ENCODE assay signal across 8 mouse cellular contexts in genomic region chr10:75211807-75212645, GRCm38 (mm10). TPM values are rescaled to one million over a fixed set of nuclear protein-coding genes. Genes with fewer than 3 reads are reported as not detected.
DNase-seq lines count a peak whose midpoint lies in the region; ATAC-seq and TF ChIP-seq lines count a peak whose summit lies in the region.

TSS of gene Specc1l (plus strand) at chr10:75212073.

- TF ChIP-seq CTCF in cortical plate, adult 2 months (IDR thresholded peaks at IDR 0.05; ENCODE audit: extremely low read depth, insufficient read depth, low read length) = no peak

- peak; percentile 98 for TF ChIP-seq POLR2A in cortical plate, adult 2 months (IDR thresholded peaks at IDR 0.05; ENCODE audit: extremely low read depth, insufficient read depth, low read length)

- DNase-seq in gastrocnemius, postnatal 10 days = peak; percentile 97
- DNase-seq in induced T-regulatory cell, adult 2 months (ENCODE audit: low read depth) = peak; percentile 98
- DNase-seq in left cerebral cortex, adult 9 months (ENCODE audit: low spot score in 2 of 2) = peak; percentile 87 to 94
- peak; percentile 96 for DNase-seq in right cerebral cortex, postnatal 14 days
- DNase-seq in urinary bladder, postnatal 36 days (ENCODE audit: low spot score in 2 of 2) = peak; percentile 87 to 96

- H3K4me3 ChIP-seq in cortical plate, adult 2 months (ENCODE audit: insufficient read depth, low read length) = peak within 1 kb of the TSS; percentile 97

- peak within 1 kb of the TSS; percentile 93 for H3K27ac ChIP-seq in cortical plate, adult 2 months (ENCODE audit: insufficient read depth, low read length)

- ATAC-seq in activated CD4-positive, CD25-positive, alpha-beta regulatory T cell, adult 4 months = peak; percentile 91
- peak; percentile 99 for ATAC-seq in megakaryocyte progenitor cell, adult 5-6 weeks (replicated peaks; ENCODE audit: poor library complexity)

- no peaks in the 10 kb centered on the region; the same call in 1 of the 2 replicates for H3K4me1 ChIP-seq in cortical plate, adult 2 months (ENCODE audit: control insufficient read depth, insufficient read depth, low read length)

RNA-seq across cellular contexts. Expression of gene Specc1l, which starts in this region (rescaled TPM):
- polyA plus RNA-seq in activated CD4-positive, CD25-positive, alpha-beta regulatory T cell, adult 4 months (2017; shearing (Covaris generic)) = 10 to 100 TPM; 10.4 to 14.0 TPM
- polyA plus RNA-seq in cortical plate, adult 2 months (2012; rRNA removed) = 23.1 and 23.6 TPM in 2 replicates
- 10 to 100 TPM; 34.3 to 36.2 TPM for total RNA-seq in gastrocnemius, postnatal 10 days (2021)
- 20.0 and 21.7 TPM in 2 replicates for total RNA-seq in megakaryocyte progenitor cell, adult 5-6 weeks (2015)
- total RNA-seq in megakaryocyte progenitor cell, adult 5-6 weeks (2017) = 30.2 and 32.8 TPM in 2 replicates

Comparison
In these comparisons a context has a peak if more than half of its experiments do, and no peak if none do; other contexts are left out.
1. Peak in every context shown above with its lines: DNase-seq, ATAC-seq, H3K4me3 ChIP-seq and H3K27ac ChIP-seq.